Comparison of ENCODE assay signal across 25 mouse cellular contexts in genomic region chr9:62689748-62690147, GRCm38 (mm10).
"Had no signal": no experiment of that assay in that cellular context is flagged by ENCODE, and none has a peak within 500 bp of the region (broad histone marks: within the 10 kb centered on the region; RNA-seq: fewer than 3 reads in every experiment).

No protein-coding gene starts in this region.

- DNase-seq: gastrocnemius, adult 2 months; gastrocnemius, postnatal 10 days; gastrocnemius, postnatal 25 days; heart, adult 18-20 months; heart, postnatal 10 days; heart, postnatal 4 days; kidney, adult 18-20 months; kidney, adult 8-10 months; kidney, postnatal 10 days; kidney, postnatal 25 days; kidney, postnatal 4 days had no signal

- ATAC-seq: forebrain, embryonic 16.5 days; hindbrain, embryonic 16.5 days; inflammation-experienced regulatory T-cells, adult 6 months; intestine, embryonic 15.5 days; intestine, postnatal 0 days had no signal

- H3K36me3 ChIP-seq: heart, embryonic 10.5 days; heart, embryonic 12.5 days; hindbrain, embryonic 10.5 days; hindbrain, embryonic 12.5 days; intestine, embryonic 15.5 days; limb, embryonic 10.5 days had no signal

- H3K4me3 ChIP-seq: gastrocnemius, adult 2 months; heart, embryonic 10.5 days; heart, embryonic 12.5 days; hindbrain, embryonic 10.5 days; hindbrain, embryonic 12.5 days; intestine, embryonic 15.5 days; layer of hippocampus, adult 2 months; left cerebral cortex, adult 2 months; limb, embryonic 10.5 days; limb, embryonic 12.5 days had no signal

- H3K9me3 ChIP-seq: heart, embryonic 10.5 days; heart, embryonic 12.5 days; hindbrain, embryonic 10.5 days; hindbrain, embryonic 12.5 days; intestine, embryonic 15.5 days; limb, embryonic 10.5 days; limb, embryonic 12.5 days had no signal

- H3K27ac ChIP-seq: gastrocnemius, adult 2 months; heart, embryonic 10.5 days; hindbrain, embryonic 10.5 days; hindbrain, embryonic 12.5 days; hindbrain, embryonic 14.5 days; intestine, embryonic 15.5 days; layer of hippocampus, adult 2 months; left cerebral cortex, adult 2 months; limb, embryonic 10.5 days; limb, embryonic 12.5 days had no signal

- H3K9ac ChIP-seq: heart, embryonic 12.5 days; hindbrain, embryonic 12.5 days; hindbrain, embryonic 14.5 days; intestine, embryonic 15.5 days; limb, embryonic 12.5 days had no signal

- H3K27me3 ChIP-seq: hindbrain, embryonic 12.5 days; intestine, embryonic 15.5 days; limb, embryonic 12.5 days had no signal

- H3K4me2 ChIP-seq: heart, embryonic 12.5 days; hindbrain, embryonic 12.5 days; hindbrain, embryonic 14.5 days; intestine, embryonic 15.5 days; limb, embryonic 12.5 days had no signal

- H3K4me1 ChIP-seq: hindbrain, embryonic 12.5 days; intestine, embryonic 15.5 days had no signal
